Mouse (Mus musculus): ENCODE data around the gene Zdhhc5.

Gene Zdhhc5

DNA sequence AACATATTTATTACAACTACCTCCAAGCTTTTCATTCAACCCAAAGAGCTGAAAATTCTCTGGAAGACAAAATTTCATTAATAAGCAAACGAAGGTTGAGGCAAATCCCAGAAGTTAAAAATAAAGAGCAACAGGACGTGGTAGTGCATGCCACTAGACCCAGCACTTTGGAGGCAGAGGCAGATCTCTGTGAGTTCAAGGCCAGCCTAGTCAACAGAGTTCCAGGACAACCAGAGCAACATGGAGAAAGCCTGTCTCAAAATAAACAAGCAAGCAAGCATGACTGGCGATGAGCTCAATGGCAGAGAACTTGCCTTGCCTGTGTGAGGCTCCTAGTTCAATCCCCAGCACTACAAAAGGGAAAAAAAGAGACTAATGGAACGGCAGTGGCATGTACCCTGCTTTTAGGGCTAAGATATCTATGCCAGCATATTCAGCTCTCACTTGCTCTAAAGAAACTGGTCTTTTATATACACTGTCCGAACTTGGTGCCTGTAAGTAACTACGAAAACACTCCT lies 67.9 kb downstream of the Zdhhc5 start:
- no peak for DNase-seq (ENCODE audit: low spot score)

DNA sequence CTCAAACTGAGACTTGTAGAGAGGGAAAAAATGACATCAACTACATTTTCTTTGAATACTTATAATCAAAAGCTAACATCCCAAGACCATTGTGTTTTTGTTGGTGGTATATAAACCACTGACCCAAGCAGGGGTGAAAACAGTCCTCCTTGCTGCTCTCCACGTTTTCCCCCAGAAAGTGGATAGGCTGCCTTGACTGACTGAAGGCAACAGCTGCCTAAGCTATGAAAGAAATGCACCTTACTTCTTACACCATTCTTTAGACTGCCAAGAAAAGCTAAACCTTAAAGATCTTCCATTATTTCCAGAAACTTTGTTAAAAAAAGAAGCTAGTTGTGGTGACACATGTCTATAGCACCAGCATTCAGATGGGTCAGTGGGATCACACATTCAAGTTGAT lies 68.8 kb downstream of the Zdhhc5 start:
- DNase-seq (ENCODE audit: low spot score): no peak

DNA sequence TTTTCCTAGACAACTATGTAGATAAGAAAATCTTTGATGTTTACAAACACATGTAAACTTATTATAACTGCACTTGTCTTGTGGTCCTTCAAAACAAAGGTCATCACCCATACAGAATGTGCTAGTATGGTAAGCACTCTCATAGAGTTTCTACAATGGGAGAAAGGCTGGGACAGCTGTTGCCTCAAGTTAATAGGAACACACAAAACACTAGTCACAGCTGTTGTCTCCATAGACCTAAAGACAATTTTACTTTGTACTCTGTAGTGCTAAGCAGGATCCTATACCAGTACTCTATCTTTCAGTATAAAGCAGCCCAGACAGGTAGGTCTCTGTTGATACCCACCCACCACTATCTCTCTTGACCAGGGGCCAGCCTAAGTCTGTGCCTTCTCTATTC lies 74.1 kb downstream of the Zdhhc5 start:
- DNase-seq (ENCODE audit: low spot score): no peak

DNA sequence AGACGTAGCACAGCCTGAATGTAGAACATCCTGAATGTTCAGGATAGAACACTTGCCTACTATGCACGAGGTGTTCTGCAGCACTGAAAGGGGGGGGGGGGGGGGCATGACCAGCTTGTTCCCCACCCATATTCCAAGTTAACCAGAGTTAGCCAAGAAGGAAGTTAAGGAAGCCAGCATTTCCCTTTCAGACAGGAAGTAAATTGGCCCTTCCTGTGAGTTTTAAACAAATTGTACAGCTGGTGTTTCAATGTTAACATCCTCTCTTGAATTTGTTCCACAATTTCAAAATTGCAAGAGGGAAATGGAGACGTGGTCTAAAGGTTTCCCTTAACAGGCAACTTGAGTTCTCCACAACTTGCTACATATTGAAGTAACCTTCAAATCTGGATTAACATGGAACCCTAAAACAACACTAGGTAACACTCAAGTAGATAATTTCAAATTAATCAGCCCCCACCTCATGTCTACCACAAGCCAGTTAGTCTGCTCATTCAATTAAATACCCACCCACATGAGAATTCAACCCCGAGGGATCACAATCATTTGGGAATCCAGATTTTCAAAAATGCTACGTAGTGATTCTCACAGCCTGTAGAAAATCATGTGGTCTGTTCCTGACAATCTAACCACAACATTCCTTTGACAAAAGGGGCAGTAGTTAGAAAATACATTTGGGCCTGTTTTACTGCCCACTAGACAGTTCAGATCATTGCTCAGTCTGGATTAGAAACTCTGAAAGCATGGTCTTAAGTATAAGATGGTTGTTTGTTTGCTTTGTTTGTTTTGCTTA lies 76.4 kb downstream of the Zdhhc5 start:
- DNase-seq (ENCODE audit: low spot score): no peak

All from spleen, adult 12 weeks (tissue).